ENCODE assay signal across 12 mouse cellular contexts in genomic region chr2:168761954-168762353, GRCm38 (mm10). TPM values are rescaled to one million over a fixed set of nuclear protein-coding genes. Genes with fewer than 3 reads are reported as not detected.
DNase-seq lines count a peak whose midpoint lies in the region; ATAC-seq lines count a peak whose summit lies in the region.
"Had no signal": no experiment of that assay in that cellular context is flagged by ENCODE, and none has a peak within 500 bp of the region (broad histone marks: within the 10 kb centered on the region; RNA-seq: fewer than 3 reads in every experiment).

No protein-coding gene starts in this region.

- H3K36me3 ChIP-seq in kidney, embryonic 15.5 days = no peaks in the 10 kb centered on the region
- no peaks in the 10 kb centered on the region; the same call in 1 of the 2 replicates for H3K36me3 ChIP-seq in forebrain, embryonic 11.5 days (ENCODE audit: control insufficient read depth, insufficient read depth, low read length)
- H3K36me3 ChIP-seq in limb, embryonic 10.5 days = peaks cover 34% of the 10 kb centered on the region
- no peaks in the 10 kb centered on the region for H3K36me3 ChIP-seq in neural tube, embryonic 15.5 days
- H3K36me3 ChIP-seq: embryonic facial prominence, embryonic 15.5 days had no signal

- no peak for DNase-seq in kidney, adult 18-20 months
- DNase-seq in forebrain, embryonic 11.5 days (ENCODE audit: low spot score) = no peak
- no peak for DNase-seq in limb, embryonic 10.5 days (ENCODE audit: low spot score)
- no peak for DNase-seq in cerebellum, postnatal 36 days
- no peak for DNase-seq in urinary bladder, postnatal 25 days (ENCODE audit: low spot score)
- DNase-seq in urinary bladder, postnatal 14 days (ENCODE audit: low spot score) = no peak
- DNase-seq: right cerebral cortex, postnatal 14 days had no signal

- H3K9ac ChIP-seq in kidney, embryonic 15.5 days = no peak overlapping the region
- H3K9ac ChIP-seq in forebrain, embryonic 11.5 days (ENCODE audit: low read length) = peak overlapping the region; percentile 24
- H3K9ac ChIP-seq in neural tube, embryonic 15.5 days (replicated peaks) = peak overlapping the region; percentile 17; the same call in 1 of the 2 replicates
- H3K9ac ChIP-seq: embryonic facial prominence, embryonic 15.5 days had no signal

- no peak for ATAC-seq in kidney, embryonic 15.5 days (replicated peaks; ENCODE audit: low FRiP score)
- ATAC-seq in forebrain, embryonic 11.5 days (replicated peaks; ENCODE audit: low FRiP score) = no peak
- no peak for ATAC-seq in neural tube, embryonic 15.5 days (ENCODE audit: low FRiP score)
- ATAC-seq: CD4-positive, CD25-positive, alpha-beta regulatory T cell, adult 4 months had no signal

- H3K4me2 ChIP-seq in kidney, embryonic 15.5 days = 0 out of 2 replicates have a peak overlapping the region, but pooled peaks have one; percentile 5
- peak overlapping the region; percentile 95 for H3K4me2 ChIP-seq in forebrain, embryonic 11.5 days (ENCODE audit: low read depth, low read length, severe bottlenecking)
- peak overlapping the region; percentile 50 for H3K4me2 ChIP-seq in neural tube, embryonic 15.5 days
- H3K4me2 ChIP-seq: embryonic facial prominence, embryonic 15.5 days had no signal

- H3K4me1 ChIP-seq in kidney, embryonic 15.5 days = peaks cover 29% of the 10 kb centered on the region
- H3K4me1 ChIP-seq in forebrain, embryonic 11.5 days (replicated peaks; ENCODE audit: control insufficient read depth, insufficient read depth, low read length) = peaks cover 15% of the 10 kb centered on the region
- peaks cover 43% of the 10 kb centered on the region for H3K4me1 ChIP-seq in limb, embryonic 10.5 days
- H3K4me1 ChIP-seq in neural tube, embryonic 15.5 days = peaks cover 50% of the 10 kb centered on the region

- H3K27ac ChIP-seq in kidney, embryonic 15.5 days = no peak overlapping the region
- H3K27ac ChIP-seq in forebrain, embryonic 11.5 days (ENCODE audit: low read depth, low read length) = no peak overlapping the region
- H3K27ac ChIP-seq in limb, embryonic 10.5 days = peak overlapping the region; percentile 11; the same call in 1 of the 2 replicates
- H3K27ac ChIP-seq in neural tube, embryonic 15.5 days (replicated peaks) = peak overlapping the region; percentile 33; the same call in 1 of the 2 replicates
- H3K27ac ChIP-seq: embryonic facial prominence, embryonic 15.5 days had no signal

- H3K27me3 ChIP-seq in kidney, embryonic 15.5 days = peaks cover 62% of the 10 kb centered on the region
- H3K27me3 ChIP-seq in forebrain, embryonic 11.5 days (ENCODE audit: control insufficient read depth, insufficient read depth, low read length) = peaks cover 2% of the 10 kb centered on the region; the same call in 1 of the 2 replicates
- no peaks in the 10 kb centered on the region for H3K27me3 ChIP-seq in limb, embryonic 10.5 days (ENCODE audit: low read depth, poor library complexity, severe bottlenecking)
- H3K27me3 ChIP-seq in neural tube, embryonic 15.5 days (replicated peaks) = peaks cover 28% of the 10 kb centered on the region

- no peak overlapping the region for H3K4me3 ChIP-seq in kidney, embryonic 15.5 days (replicated peaks)
- H3K4me3 ChIP-seq in forebrain, embryonic 11.5 days (ENCODE audit: low read depth, low read length) = peak overlapping the region; percentile 16; the same call in 1 of the 2 replicates
- H3K4me3 ChIP-seq in limb, embryonic 10.5 days = peak overlapping the region; percentile 20
- H3K4me3 ChIP-seq in neural tube, embryonic 15.5 days (replicated peaks) = peak overlapping the region; percentile 23
- H3K4me3 ChIP-seq: embryonic facial prominence, embryonic 15.5 days had no signal

- WGBS in kidney, embryonic 15.5 days = 18% methylated on average over 4 of the region's 4 CpGs
- 5% methylated on average over 4 of the region's 4 CpGs for WGBS in forebrain, embryonic 11.5 days
- 26% methylated on average over 4 of the region's 4 CpGs for WGBS in limb, embryonic 10.5 days
- WGBS in neural tube, embryonic 15.5 days = 7% methylated on average over 4 of the region's 4 CpGs

- H3K9me3 ChIP-seq in kidney, embryonic 15.5 days (replicated peaks) = no peaks in the 10 kb centered on the region
- no peaks in the 10 kb centered on the region for H3K9me3 ChIP-seq in forebrain, embryonic 11.5 days (ENCODE audit: control insufficient read depth, low read length)
- H3K9me3 ChIP-seq in limb, embryonic 10.5 days (replicated peaks) = no peaks in the 10 kb centered on the region
- no peaks in the 10 kb centered on the region for H3K9me3 ChIP-seq in neural tube, embryonic 15.5 days (replicated peaks)
- H3K9me3 ChIP-seq: embryonic facial prominence, embryonic 15.5 days had no signal

RNA-seq across cellular contexts. Expression of gene Sall4, which starts 5.8 kb away (rescaled TPM):
- 0.09 and 0.35 TPM in 2 replicates for polyA plus RNA-seq in kidney, embryonic 15.5 days (2015; fragmentation: Nextera tagmentation; extraction: Ambion mirVana)
- polyA plus RNA-seq in forebrain, embryonic 11.5 days (2014; fragmentation: Nextera tagmentation; extraction: Ambion mirVana) = 10.4 and 10.9 TPM in 2 replicates
- polyA plus RNA-seq in limb, embryonic 10.5 days (2016; fragmentation: Nextera tagmentation; extraction: Ambion mirVana) = 26.8 and 53.3 TPM in 2 replicates
- 0.49 and 0.72 TPM in 2 replicates for polyA plus RNA-seq in neural tube, embryonic 15.5 days (2015; fragmentation: Nextera tagmentation; extraction: Ambion mirVana)
- polyA plus RNA-seq: gonadal fat pad, adult 2 months had no signal

RNA-seq across cellular contexts. Expression of gene Atp9a, which starts 19.7 kb away (rescaled TPM):
- polyA plus RNA-seq in kidney, embryonic 15.5 days (2015; fragmentation: Nextera tagmentation; extraction: Ambion mirVana) = 10.2 and 10.7 TPM in 2 replicates
- polyA plus RNA-seq in forebrain, embryonic 11.5 days (2014; fragmentation: Nextera tagmentation; extraction: Ambion mirVana) = 18.0 and 18.6 TPM in 2 replicates
- polyA plus RNA-seq in limb, embryonic 10.5 days (2016; fragmentation: Nextera tagmentation; extraction: Ambion mirVana) = 4.9 and 6.5 TPM in 2 replicates
- polyA plus RNA-seq in neural tube, embryonic 15.5 days (2015; fragmentation: Nextera tagmentation; extraction: Ambion mirVana) = 81.2 and 143 TPM in 2 replicates

Comparison
In these comparisons a context has a peak if more than half of its experiments do, and no peak if none do; other contexts are left out.
1. H3K27ac ChIP-seq: peak in limb, embryonic 10.5 days (single experiment) and neural tube, embryonic 15.5 days (single experiment); none in kidney, embryonic 15.5 days (single experiment) and forebrain, embryonic 11.5 days (single experiment).
2. H3K4me2 ChIP-seq: peak in every context shown above with its lines; median percentile 95 in forebrain, embryonic 11.5 days; 50 in neural tube, embryonic 15.5 days; 5 in kidney, embryonic 15.5 days.